Mouse (Mus musculus): ENCODE data around the gene Pde4d.

The Pde4d gene

GRCm38 (mm10) chr13:108601021-108601420 is 151.3 kb downstream of the Pde4d start:
- DNase-seq, result peak; percentile 14

GRCm38 (mm10) chr13:108603502-108603901 is 153.8 kb downstream of the Pde4d start:
- no peak for DNase-seq

- no peak for DNase-seq
Measured at GRCm38 (mm10) chr13:108604213-108604612, 154.5 kb downstream of the Pde4d start.

- DNase-seq, result no peak
Measured at GRCm38 (mm10) chr13:108618207-108618606, 168.5 kb downstream of the Pde4d start.

- no peak for DNase-seq
Measured at GRCm38 (mm10) chr13:108622681-108623080, 172.9 kb downstream of the Pde4d start.

GRCm38 (mm10) chr13:108623929-108624328 is 174.2 kb downstream of the Pde4d start:
- no peak for DNase-seq

- DNase-seq, result no peak
Measured at GRCm38 (mm10) chr13:108626166-108626565, 176.4 kb downstream of the Pde4d start.

- DNase-seq, result no peak
Measured at GRCm38 (mm10) chr13:108628501-108628900, 178.8 kb downstream of the Pde4d start.

GRCm38 (mm10) chr13:108630576-108630975 is 180.8 kb downstream of the Pde4d start:
- no peak for DNase-seq

GRCm38 (mm10) chr13:108631222-108631621 is 181.5 kb downstream of the Pde4d start:
- DNase-seq, result no peak

GRCm38 (mm10) chr13:108636526-108636925 is 186.8 kb downstream of the Pde4d start:
- DNase-seq, result no peak

GRCm38 (mm10) chr13:108642259-108642658 is 192.5 kb downstream of the Pde4d start:
- DNase-seq, result no peak

GRCm38 (mm10) chr13:108646801-108647200 is 197.1 kb downstream of the Pde4d start:
- no peak for DNase-seq

- DNase-seq, result no peak
Measured at GRCm38 (mm10) chr13:108647239-108647638, 197.5 kb downstream of the Pde4d start.

GRCm38 (mm10) chr13:108654026-108654723 is 204.4 kb downstream of the Pde4d start:
- no peak for DNase-seq

- no peak for DNase-seq
Measured at GRCm38 (mm10) chr13:108666579-108666978, 216.8 kb downstream of the Pde4d start.

GRCm38 (mm10) chr13:108667077-108667476 is 217.3 kb downstream of the Pde4d start:
- DNase-seq, result no peak

GRCm38 (mm10) chr13:108677056-108677455 is 227.3 kb downstream of the Pde4d start:
- no peak for DNase-seq

GRCm38 (mm10) chr13:108683018-108683417 is 233.3 kb downstream of the Pde4d start:
- no peak for DNase-seq

- no peak for DNase-seq
Measured at GRCm38 (mm10) chr13:108685817-108686216, 236.1 kb downstream of the Pde4d start.

GRCm38 (mm10) chr13:108686262-108686661 is 236.5 kb downstream of the Pde4d start:
- no peak for DNase-seq

GRCm38 (mm10) chr13:108686807-108687206 is 237.1 kb downstream of the Pde4d start:
- DNase-seq, result no peak

- DNase-seq, result no peak
Measured at GRCm38 (mm10) chr13:108692883-108693550, 243.3 kb downstream of the Pde4d start.

- DNase-seq, result no peak
Measured at GRCm38 (mm10) chr13:108705441-108705840, 255.7 kb downstream of the Pde4d start.

- DNase-seq, result no peak
Measured at GRCm38 (mm10) chr13:108714032-108714431, 264.3 kb downstream of the Pde4d start.
